Mouse (Mus musculus): ENCODE measurements around the gene Ssxa1. TPM values are rescaled to one million over a fixed set of nuclear protein-coding genes. Genes with fewer than 3 reads are reported as not detected.
"Not testable (repeated sequence)": the region's sequence is repeated elsewhere in the genome, so short reads cannot be mapped to it uniquely, and the experiment has no call there.

The Ssxa1 gene
- not detected in 2 replicates for polyA plus RNA-seq (2016; fragmentation: Nextera tagmentation; extraction: Ambion mirVana)

- ATAC-seq (ENCODE audit: insufficient number of reproducible peaks, insufficient read depth, low FRiP score, low TSS enrichment, low read depth): no peak
- H3K4me1 ChIP-seq (replicated peaks): no peaks in the 10 kb centered on the region
- H3K4me3 ChIP-seq (replicated peaks): no peak within 1 kb of the TSS
- H3K9ac ChIP-seq (replicated peaks): no peak within 1 kb of the TSS
- no peaks in the 10 kb centered on the region for H3K36me3 ChIP-seq
- WGBS: 78% methylated on average over 4 of the region's 4 CpGs
- H3K9me3 ChIP-seq: no peaks in the 10 kb centered on the region
- H3K4me2 ChIP-seq: no peak within 1 kb of the TSS
- no peaks in the 10 kb centered on the region for H3K27me3 ChIP-seq
- H3K27ac ChIP-seq: no peak within 1 kb of the TSS
Measured at GRCm38 (mm10) chrX:21115520-21115919, at the start of gene Ssxa1. Ssxa1 (plus strand) TSS chrX:21115820.

GRCm38 (mm10) chrX:21068106-21068505 is 47.5 kb upstream of the Ssxa1 start, which contains the start of gene Spaca5:
Spaca5 (plus strand) TSS chrX:21068406.
- no peak within 1 kb of the TSS for H3K27ac ChIP-seq

GRCm38 (mm10) chrX:21088645-21088982 is 27.0 kb upstream of the Ssxa1 start:
- H3K27me3 ChIP-seq: no peaks in the 10 kb centered on the region
- H3K9me3 ChIP-seq: no peaks in the 10 kb centered on the region
- no peak overlapping the region for H3K27ac ChIP-seq
- no peaks in the 10 kb centered on the region for H3K36me3 ChIP-seq
- 43% methylated on average over 6 of the region's 6 CpGs for WGBS
- H3K4me3 ChIP-seq (replicated peaks): peak overlapping the region; percentile 41
- peak overlapping the region; percentile 54 for H3K4me2 ChIP-seq
- no peak for ATAC-seq (ENCODE audit: insufficient number of reproducible peaks, insufficient read depth, low FRiP score, low TSS enrichment, low read depth)
- no peaks in the 10 kb centered on the region for H3K4me1 ChIP-seq (replicated peaks)
- 0 out of 2 replicates have a peak overlapping the region, but pooled peaks have one; percentile 37 for H3K9ac ChIP-seq (replicated peaks)

More at GRCm38 (mm10) chrX:21068106-21068505, 47.5 kb upstream of the Ssxa1 start, which contains the start of gene Spaca5:
- Histone ChIP-seq H3K4me1 (replicated peaks) (no peaks in the 10 kb centered on the region), H3K4me2 (no peak within 1 kb of the TSS), H3K27me3 (no peaks in the 10 kb centered on the region), H3K4me3 (replicated peaks) (no peak within 1 kb of the TSS), H3K9ac (replicated peaks) (no peak within 1 kb of the TSS), H3K36me3 (no peaks in the 10 kb centered on the region), H3K9me3 (no peaks in the 10 kb centered on the region)
- no peak for ATAC-seq (ENCODE audit: insufficient number of reproducible peaks, insufficient read depth, low FRiP score, low TSS enrichment, low read depth)

GRCm38 (mm10) chrX:21088983-21089866 is 26.4 kb upstream of the Ssxa1 start, which contains the start of gene Zfp300:
Zfp300 (minus strand) TSS chrX:21089527.
- ATAC-seq (ENCODE audit: insufficient number of reproducible peaks, insufficient read depth, low FRiP score, low TSS enrichment, low read depth): peak; percentile 76
- WGBS: 17% methylated on average over 27 of the region's 27 CpGs
- H3K9ac ChIP-seq (replicated peaks): peak within 1 kb of the TSS; percentile 37; the same call in 1 of the 2 replicates
- H3K27me3 ChIP-seq: no peaks in the 10 kb centered on the region
- H3K4me1 ChIP-seq (replicated peaks): no peaks in the 10 kb centered on the region
- no peaks in the 10 kb centered on the region for H3K9me3 ChIP-seq
- H3K36me3 ChIP-seq: no peaks in the 10 kb centered on the region
- peak within 1 kb of the TSS; percentile 41 for H3K4me3 ChIP-seq (replicated peaks)
- H3K4me2 ChIP-seq: peak within 1 kb of the TSS; percentile 54
- peak within 1 kb of the TSS; percentile 35; the same call in 1 of the 2 replicates for H3K27ac ChIP-seq

DNA sequence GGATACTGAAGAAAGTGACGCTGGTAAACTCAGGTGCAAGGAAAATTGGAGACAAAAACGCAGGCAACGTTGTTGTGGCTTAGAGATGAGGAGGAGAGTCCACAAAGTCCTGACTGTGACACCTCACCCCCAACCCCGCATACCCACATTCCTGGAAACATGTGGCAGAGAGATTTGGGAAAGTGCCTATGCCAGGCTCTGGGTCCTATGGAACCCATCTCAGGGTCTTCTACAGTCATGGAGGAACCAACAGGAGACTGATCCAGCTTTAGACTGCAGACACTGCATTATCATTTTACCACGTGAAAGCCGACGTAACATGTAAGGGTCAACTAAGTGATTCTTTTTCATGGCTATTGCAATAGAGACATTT is 25.8 kb upstream of the Ssxa1 start:
- Histone ChIP-seq H3K9ac (replicated peaks) (no peak overlapping the region), H3K27me3 (no peaks in the 10 kb centered on the region), H3K4me3 (replicated peaks) (peak overlapping the region; percentile 41; the same call in 1 of the 2 replicates), H3K36me3 (no peaks in the 10 kb centered on the region), H3K27ac (no peak overlapping the region), H3K4me1 (replicated peaks) (no peaks in the 10 kb centered on the region), H3K4me2 (peak overlapping the region; percentile 54), H3K9me3 (no peaks in the 10 kb centered on the region)
- 42% methylated on average over 7 of the region's 7 CpGs for WGBS
- ATAC-seq (ENCODE audit: insufficient number of reproducible peaks, insufficient read depth, low FRiP score, low TSS enrichment, low read depth): no peak

GRCm38 (mm10) chrX:21146675-21147074 is 31.1 kb downstream of the Ssxa1 start:
- WGBS: 91% methylated on average over 25 of the region's 25 CpGs
- ATAC-seq (ENCODE audit: insufficient number of reproducible peaks, insufficient read depth, low FRiP score, low TSS enrichment, low read depth); H3K4me2 ChIP-seq; H3K4me3 ChIP-seq (replicated peaks); H3K27me3 ChIP-seq; H3K9ac ChIP-seq (replicated peaks); H3K36me3 ChIP-seq; H3K27ac ChIP-seq; H3K9me3 ChIP-seq; H3K4me1 ChIP-seq (replicated peaks): not testable (repeated sequence)

Other genes with a start within 250 kb of the Ssxa1 start
- gene Timp1, start 245.7 kb upstream of the Ssxa1 start, polyA plus RNA-seq (2016; fragmentation: Nextera tagmentation; extraction: Ambion mirVana): 14.7 and 15.6 TPM in 2 replicates
- gene Syn1, start 194.8 kb upstream of the Ssxa1 start, polyA plus RNA-seq (2016; fragmentation: Nextera tagmentation; extraction: Ambion mirVana): 0.14 and 0.20 TPM in 2 replicates
- gene Cfp, start 184.3 kb upstream of the Ssxa1 start, polyA plus RNA-seq (2016; fragmentation: Nextera tagmentation; extraction: Ambion mirVana): 2.9 and 3.6 TPM in 2 replicates
- 17.7 and 18.1 TPM in 2 replicates for gene Elk1, start 165.2 kb upstream of the Ssxa1 start, polyA plus RNA-seq (2016; fragmentation: Nextera tagmentation; extraction: Ambion mirVana)
- 57.4 and 60.6 TPM in 2 replicates for gene Uxt, start 153.8 kb upstream of the Ssxa1 start, polyA plus RNA-seq (2016; fragmentation: Nextera tagmentation; extraction: Ambion mirVana)
- gene Zfp182, start 53.5 kb upstream of the Ssxa1 start, polyA plus RNA-seq (2016; fragmentation: Nextera tagmentation; extraction: Ambion mirVana): 6.3 and 6.5 TPM in 2 replicates
- gene Spaca5, start 47.4 kb upstream of the Ssxa1 start, polyA plus RNA-seq (2016; fragmentation: Nextera tagmentation; extraction: Ambion mirVana): not detected in 2 replicates
- gene Zfp300, start 26.3 kb upstream of the Ssxa1 start, polyA plus RNA-seq (2016; fragmentation: Nextera tagmentation; extraction: Ambion mirVana): 1.1 and 1.6 TPM in 2 replicates
- gene Gm21876, start 59.8 kb downstream of the Ssxa1 start, polyA plus RNA-seq (2016; fragmentation: Nextera tagmentation; extraction: Ambion mirVana): not detected in 2 replicates